Mouse (Mus musculus): Measurements from ENCODE around the gene Zfyve28.

GRCm38 (mm10) chr5:34197243-34197642 lies 91.0 kb downstream of the Zfyve28 start:
- TF ChIP-seq CTCF (IDR thresholded peaks at IDR 0.05; ENCODE audit: insufficient read depth, low read length) (no peak), POLR2A (IDR thresholded peaks at IDR 0.05; ENCODE audit: borderline replicate concordance, extremely low read depth, low read depth, low read length) (no peak)

Data from lung, adult 2 months (tissue).